Mouse (Mus musculus) cerebellum, adult 9-10 months (tissue): Measurements from ENCODE around the gene Wipi2.

Experiments
- DNase-seq: peaks from one replicate; pipeline ENCODE4 v3.0.0; 2022

The Wipi2 gene

GRCm38 (mm10) chr5:142627398-142627797 lies at the start of gene Wipi2:
Wipi2 (plus strand) TSS chr5:142627698.
- no peak for DNase-seq

- DNase-seq = no peak
Measured at GRCm38 (mm10) chr5:142578192-142578591, 49.3 kb upstream of the Wipi2 start.

- DNase-seq = peak; percentile 71
Measured at GRCm38 (mm10) chr5:142581517-142581916, 46.0 kb upstream of the Wipi2 start.

- no peak for DNase-seq
Measured at GRCm38 (mm10) chr5:142583616-142584126, 43.8 kb upstream of the Wipi2 start.

GRCm38 (mm10) chr5:142590953-142591616 lies 36.4 kb upstream of the Wipi2 start:
- DNase-seq = no peak

- peak; percentile 64 for DNase-seq
Measured at GRCm38 (mm10) chr5:142595698-142596097, 31.8 kb upstream of the Wipi2 start.

- DNase-seq = no peak
Measured at GRCm38 (mm10) chr5:142596723-142597122, 30.8 kb upstream of the Wipi2 start.

GRCm38 (mm10) chr5:142597648-142598390 lies 29.7 kb upstream of the Wipi2 start:
- no peak for DNase-seq

GRCm38 (mm10) chr5:142604379-142604778 lies 23.1 kb upstream of the Wipi2 start:
- DNase-seq = no peak

- no peak for DNase-seq
Measured at GRCm38 (mm10) chr5:142605288-142605687, 22.2 kb upstream of the Wipi2 start.

- peak; percentile 59 for DNase-seq
Measured at GRCm38 (mm10) chr5:142608259-142608988, 19.1 kb upstream of the Wipi2 start, which contains the start of gene Mmd2. Mmd2 (minus strand) TSS chr5:142608800.

- no peak for DNase-seq
Measured at GRCm38 (mm10) chr5:142608989-142609325, 18.5 kb upstream of the Wipi2 start.

- no peak for DNase-seq
Measured at GRCm38 (mm10) chr5:142610362-142610761, 17.1 kb upstream of the Wipi2 start.

- DNase-seq = no peak
Measured at GRCm38 (mm10) chr5:142614513-142614912, 13.0 kb upstream of the Wipi2 start.

- no peak for DNase-seq
Measured at GRCm38 (mm10) chr5:142615638-142616037, 11.9 kb upstream of the Wipi2 start.

GRCm38 (mm10) chr5:142616326-142616725 lies 11.2 kb upstream of the Wipi2 start:
- DNase-seq = no peak

GRCm38 (mm10) chr5:142619866-142620265 lies 7.6 kb upstream of the Wipi2 start:
- peak; percentile 75 for DNase-seq

GRCm38 (mm10) chr5:142621421-142621820 lies 6.1 kb upstream of the Wipi2 start:
- DNase-seq = no peak

GRCm38 (mm10) chr5:142622134-142622533 lies 5.4 kb upstream of the Wipi2 start:
- DNase-seq = no peak

GRCm38 (mm10) chr5:142623080-142623479 lies 4.4 kb upstream of the Wipi2 start:
- no peak for DNase-seq

GRCm38 (mm10) chr5:142628726-142629662 lies 1.5 kb downstream of the Wipi2 start:
- peak; percentile 96 for DNase-seq

GRCm38 (mm10) chr5:142629663-142630025 lies 2.1 kb downstream of the Wipi2 start:
- DNase-seq = no peak
